Mouse (Mus musculus) large intestine, adult 2 months (tissue): ENCODE measurements at regions not wholly inside any gene's neighbourhood (a gene's known extent, or its start where the extent isn't known, plus 50 kb on each side); places are given as distances from the start of the nearest gene placed in this dataset.

Experiments
- DNase-seq: peaks from one replicate; pipeline ENCODE4 v3.0.0-alpha.2; 2012; ENCODE audit warnings: low read depth, low spot score
- WGBS: fragments of 180-500 bp; shearing (Covaris S2); methylation state at CpG from one replicate; pipeline ENCODE4 v1.1.7; 2018; 5-methylcytosine and 5-hydroxymethylcytosine counted together

DNA sequence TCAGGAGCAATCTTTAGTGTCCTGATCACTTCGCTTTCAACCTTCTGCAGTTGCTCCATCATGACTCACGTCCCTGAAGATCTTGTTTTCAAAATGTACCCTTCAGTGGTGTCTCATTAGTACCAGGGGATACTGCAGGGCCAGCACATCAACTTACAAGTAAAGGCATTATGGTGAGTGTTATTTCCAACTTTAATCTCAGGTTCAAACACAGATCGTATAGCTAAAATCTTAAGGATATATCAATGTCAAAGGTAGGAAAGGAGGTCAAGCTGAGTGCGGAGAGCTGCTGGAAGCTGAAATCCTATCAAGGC is 687.8 kb upstream of the Nrsn1 start:
- 77% methylated on average over 4 of the region's 4 CpGs for WGBS
- DNase-seq: no peak

DNA sequence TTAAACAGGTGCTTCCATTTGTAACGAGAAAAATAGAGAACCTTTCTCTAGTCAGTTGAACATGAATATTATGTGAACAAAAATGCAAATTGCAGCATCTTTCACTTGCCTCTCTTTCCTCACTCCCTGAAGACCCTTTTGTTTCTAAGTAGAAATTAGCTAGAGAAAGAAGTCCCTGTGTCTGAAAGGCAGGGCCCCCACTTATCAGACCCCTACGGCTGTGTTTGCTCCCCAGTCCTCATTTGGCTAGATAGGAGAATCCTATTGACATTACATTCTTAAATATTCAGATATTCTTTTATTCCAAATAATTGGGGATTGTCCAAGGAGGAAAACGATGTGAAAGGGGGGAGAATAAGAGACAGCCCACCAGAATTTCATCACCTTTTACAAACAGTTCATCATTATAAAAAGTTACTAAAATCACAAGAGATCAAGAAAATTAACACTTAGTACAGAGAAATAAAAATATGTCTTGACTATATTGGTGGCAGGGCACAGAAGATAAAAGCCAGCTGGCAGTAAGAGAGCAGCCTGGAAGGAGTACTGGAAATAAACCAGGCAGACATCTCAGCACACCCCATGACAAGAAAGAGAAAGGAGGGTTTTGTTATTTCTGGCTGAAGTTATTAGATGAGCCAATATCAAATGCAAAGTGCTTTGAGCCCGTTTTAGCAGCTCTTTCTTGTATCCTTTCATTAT is 687.3 kb upstream of the Nrsn1 start:
- WGBS: 66% methylated on average over 4 of the region's 4 CpGs
- DNase-seq: no peak

DNA sequence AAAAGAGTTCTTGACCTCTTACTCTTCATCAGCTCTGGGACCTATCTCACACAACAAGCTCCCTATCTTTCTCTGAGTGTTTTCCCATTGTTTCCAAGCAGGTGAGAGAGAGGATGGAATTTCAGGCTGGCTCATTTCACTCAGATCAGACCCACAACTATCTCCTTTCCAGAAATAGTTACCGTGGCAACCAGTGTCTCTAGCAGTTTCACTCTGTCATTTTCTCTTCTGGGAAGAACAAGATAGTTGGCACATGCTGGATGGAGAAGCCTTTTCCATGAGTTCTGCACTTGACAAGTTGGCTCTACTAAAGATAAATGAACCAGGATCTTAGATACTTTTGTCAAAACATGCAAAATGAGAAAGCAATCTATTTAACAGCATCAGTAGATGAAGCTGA is 667.3 kb upstream of the Nrsn1 start:
- 76% methylated on average over 1 of the region's 1 CpGs for WGBS
- no peak for DNase-seq

DNA sequence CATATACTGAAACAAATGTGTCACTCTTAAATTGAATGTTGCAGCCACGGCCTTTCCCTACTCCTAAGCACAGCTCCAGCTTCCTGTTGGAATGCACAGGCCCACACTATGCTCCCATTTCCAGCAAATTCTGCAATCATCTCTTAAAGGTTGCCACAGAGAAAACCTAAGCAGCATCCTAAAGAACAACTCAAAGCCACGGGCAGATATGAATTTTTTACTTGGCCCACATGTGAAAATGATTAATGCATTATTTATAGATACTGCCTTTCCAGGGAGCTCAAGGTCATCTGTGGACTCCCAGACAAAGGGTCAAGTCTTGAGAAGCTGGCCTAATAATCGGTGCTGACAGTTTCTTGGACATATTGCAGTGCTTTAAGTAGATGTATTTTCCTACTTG is 663.5 kb upstream of the Nrsn1 start:
- WGBS: 58% methylated on average over 3 of the region's 3 CpGs
- DNase-seq: no peak

DNA sequence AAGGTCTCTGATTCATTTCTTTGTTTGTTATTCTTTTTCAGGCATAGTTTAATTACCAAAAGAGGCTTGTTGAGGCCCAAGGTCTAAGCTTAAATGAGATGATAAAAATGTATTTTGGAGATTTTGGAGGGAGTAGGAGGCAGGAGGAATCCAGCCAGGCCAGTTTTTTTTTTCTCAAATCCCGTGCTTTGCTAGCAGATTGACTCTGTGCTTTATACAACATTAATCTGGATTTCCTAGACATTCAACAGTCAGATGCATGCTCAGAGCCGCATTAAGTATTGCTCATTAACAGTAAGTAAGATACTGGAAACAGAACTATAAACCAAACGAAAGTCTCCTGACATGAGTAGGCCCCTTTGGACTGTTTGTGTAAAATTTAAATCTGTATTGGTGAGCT is 662.9 kb upstream of the Nrsn1 start:
- no peak for DNase-seq
- WGBS: 58% methylated on average over 3 of the region's 3 CpGs

DNA sequence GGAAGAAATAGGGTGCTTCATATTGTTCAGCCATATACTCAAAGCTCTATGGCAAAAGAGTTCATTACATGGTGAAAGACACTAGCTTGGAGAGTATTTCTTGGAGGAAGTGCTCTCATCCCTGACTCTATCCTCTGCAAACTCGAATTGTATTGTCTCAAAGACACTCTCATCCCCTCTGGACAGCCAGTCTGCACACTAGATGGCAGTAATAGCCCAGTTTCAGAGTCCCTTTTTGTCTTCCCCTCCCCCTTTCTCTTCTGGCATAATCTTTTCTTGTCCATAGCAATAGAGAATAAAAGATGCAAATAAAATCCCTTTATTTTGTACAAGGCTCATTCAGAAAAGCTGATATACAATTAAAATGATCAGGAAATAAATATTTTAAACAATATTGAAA is 662.5 kb upstream of the Nrsn1 start:
- peak; percentile 25 for DNase-seq
- WGBS: 0% methylated on average over 1 of the region's 1 CpGs

DNA sequence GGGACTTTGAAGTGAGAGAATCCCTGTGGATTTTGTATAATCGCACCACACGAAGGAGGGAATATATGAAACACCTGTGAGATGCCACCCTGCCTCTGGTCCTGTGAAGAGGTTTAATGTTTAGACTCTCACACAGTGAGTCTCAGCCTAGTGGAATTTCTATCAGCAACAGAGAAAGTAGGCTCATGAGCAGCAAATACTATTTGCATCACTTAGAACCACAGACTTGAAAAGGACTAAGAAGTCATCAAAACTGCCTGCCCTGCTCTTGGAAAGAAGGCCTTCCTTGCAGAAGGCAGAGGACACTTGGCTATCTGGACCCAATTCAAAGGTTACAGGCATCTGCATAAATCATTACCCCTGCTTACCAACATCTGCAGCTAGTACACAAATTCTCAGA is 662.1 kb upstream of the Nrsn1 start:
- no peak for DNase-seq
- 82% methylated on average over 2 of the region's 2 CpGs for WGBS

DNA sequence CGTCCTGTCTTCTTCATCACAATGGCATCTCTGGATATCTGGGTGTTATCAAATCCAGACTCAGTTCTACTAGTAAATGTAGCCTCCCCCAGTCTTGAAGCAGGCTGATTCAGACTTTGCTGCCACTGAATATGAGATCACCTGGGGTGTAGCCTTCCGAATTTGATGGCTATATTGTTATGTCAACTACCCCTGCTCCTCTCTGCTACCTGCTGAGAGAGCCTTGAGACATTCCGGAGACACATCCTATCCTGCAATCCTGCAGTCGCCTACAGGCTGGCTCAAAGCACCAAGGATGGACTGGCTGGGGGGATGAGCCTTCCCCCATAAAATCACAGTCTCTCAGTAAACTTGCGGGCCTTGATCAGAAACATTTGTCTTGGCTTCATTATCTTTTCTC is 655.4 kb upstream of the Nrsn1 start:
- no peak for DNase-seq
- WGBS: 93% methylated on average over 5 of the region's 5 CpGs

DNA sequence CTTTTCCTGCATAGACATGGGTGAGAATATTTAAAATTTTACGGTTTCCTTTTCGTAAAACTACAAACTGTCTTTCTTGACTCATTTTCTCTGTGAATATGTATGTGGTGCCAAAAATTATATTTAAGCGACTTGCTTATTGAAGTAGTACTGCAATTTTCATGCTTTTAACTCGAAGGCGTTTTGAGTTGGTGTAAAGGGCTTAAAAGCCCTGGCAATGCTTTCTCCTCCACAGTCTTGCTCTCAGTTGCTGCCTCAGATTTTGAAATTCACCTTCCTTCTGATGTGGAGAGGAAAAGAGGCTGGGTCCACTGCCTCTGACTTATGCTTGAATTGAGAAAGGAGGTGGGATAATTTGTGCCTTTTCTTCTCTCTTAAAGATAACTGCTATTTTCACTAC is 629.6 kb upstream of the Nrsn1 start:
- WGBS: 85% methylated on average over 5 of the region's 5 CpGs

DNA sequence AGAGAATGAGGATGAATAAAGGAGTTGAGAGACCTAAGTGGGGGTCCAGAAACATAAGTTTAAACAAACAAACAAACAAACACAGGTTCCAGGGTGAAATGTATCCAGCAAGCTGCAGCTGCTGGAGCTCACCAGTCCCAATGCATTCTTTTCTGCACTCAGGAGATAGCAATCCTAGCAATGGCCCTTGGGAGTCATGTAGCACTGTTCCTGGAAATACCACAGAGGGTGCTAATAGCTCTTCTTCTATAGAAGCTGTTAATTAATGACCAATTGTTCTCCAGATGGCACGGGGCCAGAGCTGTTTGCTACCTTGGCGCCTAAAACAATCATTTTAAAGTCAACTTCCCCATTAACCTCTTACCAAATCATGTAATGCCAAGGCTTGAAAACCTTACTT is 622.8 kb upstream of the Nrsn1 start:
- DNase-seq: no peak
- WGBS: 28% methylated on average over 2 of the region's 2 CpGs

More for the DNA sequence above, 629.6 kb upstream of the Nrsn1 start:
- DNase-seq: no peak

DNA sequence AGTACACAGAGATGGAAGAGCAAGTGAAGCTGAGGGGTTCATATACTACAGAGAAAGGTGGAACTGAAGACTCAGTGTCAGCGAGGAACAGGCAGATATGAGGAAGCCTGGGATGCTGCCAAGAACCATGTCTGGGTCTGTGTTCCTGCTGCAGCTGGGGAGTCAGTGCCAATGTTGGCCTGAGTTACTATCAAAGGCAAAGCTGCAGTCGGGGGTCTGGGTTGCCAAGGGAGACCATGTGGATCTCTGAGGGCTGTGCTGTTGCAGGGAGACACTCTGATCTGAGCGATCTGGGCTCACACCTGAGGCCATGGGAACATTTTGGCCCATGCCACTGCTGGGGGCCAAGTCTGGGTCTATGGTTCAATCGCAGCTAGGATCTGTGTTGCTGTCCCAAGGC is 612.5 kb upstream of the Nrsn1 start:
- 80% methylated on average over 4 of the region's 4 CpGs for WGBS
- no peak for DNase-seq

DNA sequence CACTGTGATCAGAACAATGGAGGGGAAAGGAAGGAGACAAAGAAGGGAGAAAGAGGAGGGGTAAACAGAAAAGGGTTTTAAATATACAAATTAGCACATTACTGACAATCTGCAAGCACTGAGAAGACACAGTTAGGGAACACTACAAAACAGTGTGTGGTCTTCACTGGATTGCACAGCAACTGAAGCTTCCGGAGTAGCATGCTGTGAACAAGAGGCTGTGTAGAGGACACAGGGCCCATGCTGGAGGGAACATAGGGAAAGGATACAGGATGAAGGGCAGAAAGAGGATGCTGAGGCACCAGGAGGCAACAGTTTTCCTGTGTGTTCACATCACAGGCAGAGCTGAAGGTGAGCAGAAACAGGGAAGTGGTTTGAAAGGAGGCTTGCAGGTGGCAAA is 598.6 kb upstream of the Nrsn1 start:
- no peak for DNase-seq
- 97% methylated on average over 1 of the region's 1 CpGs for WGBS

DNA sequence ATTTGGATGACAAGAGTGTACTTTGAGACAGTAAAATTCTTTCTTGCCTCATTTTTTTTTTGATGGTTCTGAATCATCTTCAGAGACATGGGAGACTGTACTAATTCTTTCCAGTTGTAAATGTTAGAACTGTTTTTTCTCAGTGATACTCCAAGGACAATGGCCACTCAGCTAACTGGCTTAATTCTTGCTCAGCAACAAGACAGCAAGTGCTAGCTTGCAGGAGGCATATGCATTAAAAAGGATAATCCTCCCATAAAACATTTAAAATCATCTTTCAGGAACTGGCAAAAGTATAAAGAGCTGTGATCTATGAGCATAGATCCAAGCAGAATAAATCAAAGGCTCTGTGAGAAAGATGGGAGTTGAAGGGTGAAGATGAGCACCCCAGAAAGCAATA is 587.9 kb upstream of the Nrsn1 start:
- DNase-seq: no peak

DNA sequence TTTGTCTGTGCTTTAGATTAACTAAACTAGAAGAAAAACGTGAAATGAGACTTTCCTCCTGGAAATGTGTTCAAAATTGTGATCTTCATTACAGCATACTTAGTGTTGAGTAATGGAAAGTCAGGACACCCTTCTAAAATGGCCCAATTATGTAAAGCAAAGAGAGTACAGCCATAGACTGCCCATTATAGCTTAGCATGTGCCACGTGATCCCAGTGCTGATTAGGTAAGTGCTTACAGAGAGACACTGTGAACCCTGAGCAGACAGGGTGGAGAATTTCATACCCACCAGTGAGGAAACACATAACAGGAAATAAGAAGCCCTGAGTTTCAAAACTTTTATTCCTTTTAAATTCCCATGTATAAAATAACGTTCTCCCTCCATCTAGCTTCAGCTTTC is 587.3 kb upstream of the Nrsn1 start:
- WGBS: 46% methylated on average over 3 of the region's 3 CpGs
- no peak for DNase-seq

DNA sequence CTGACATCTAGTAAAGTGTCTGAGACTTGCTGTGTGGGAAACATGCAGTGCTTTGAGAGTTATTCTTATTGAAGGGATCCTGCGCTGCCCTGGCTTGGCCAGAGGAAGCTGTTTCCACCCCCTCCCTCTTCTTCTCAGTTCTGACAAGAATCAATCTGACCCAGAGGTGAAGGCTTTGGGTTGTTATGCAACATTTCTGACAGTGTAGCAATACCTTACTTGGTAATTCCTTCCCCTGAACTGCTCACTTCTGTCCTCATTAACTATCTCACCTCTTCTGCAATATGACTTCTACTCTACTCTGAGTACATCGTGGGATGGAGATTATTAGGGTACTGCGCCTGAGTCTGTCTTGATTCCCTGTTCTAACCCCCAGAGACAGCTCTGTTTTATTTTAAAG is 586.8 kb upstream of the Nrsn1 start:
- no peak for DNase-seq

DNA sequence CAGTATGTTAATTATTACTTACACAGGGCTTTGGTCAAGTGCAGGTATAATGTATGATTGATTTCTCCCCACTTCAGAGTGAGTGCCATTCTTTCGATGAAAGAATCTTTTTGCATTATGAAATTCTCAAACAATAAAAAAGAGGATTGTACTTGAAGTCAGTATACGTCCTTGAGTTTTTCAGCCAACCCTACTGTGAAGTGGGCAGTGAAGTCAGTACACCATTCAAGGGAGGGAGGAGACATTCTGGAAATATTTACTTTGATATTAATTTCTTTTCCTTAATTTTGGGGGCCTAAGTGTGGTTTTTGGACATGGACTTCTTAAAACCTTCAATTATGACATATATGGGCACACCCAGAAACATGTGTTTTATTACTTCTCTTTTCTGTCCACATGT is 586.2 kb upstream of the Nrsn1 start:
- DNase-seq: no peak
- WGBS: 82% methylated on average over 2 of the region's 2 CpGs

More for the DNA sequence above, 586.8 kb upstream of the Nrsn1 start:
- 80% methylated on average over 3 of the region's 3 CpGs for whole genome bisulfite sequencing

DNA sequence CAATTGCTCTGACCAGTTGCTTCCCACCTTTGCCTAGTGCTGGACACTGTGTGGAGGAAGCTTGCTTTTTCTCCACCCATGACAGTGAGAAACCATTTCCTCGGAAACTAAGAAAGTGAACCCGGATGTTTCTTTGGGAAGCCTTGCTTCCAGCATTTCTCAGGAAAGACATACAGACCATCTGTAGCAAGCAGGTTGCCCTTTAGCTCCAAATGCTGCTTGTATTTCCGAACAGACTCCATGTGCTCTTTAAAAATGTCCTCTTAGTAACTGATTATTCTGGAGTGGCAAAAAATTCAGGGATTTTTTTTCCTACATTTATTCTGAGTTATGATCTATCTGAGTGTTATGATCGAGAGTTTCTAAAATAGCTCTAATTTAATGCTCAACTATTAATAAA is 577.9 kb upstream of the Nrsn1 start:
- 81% methylated on average over 4 of the region's 4 CpGs for WGBS
- DNase-seq: no peak

DNA sequence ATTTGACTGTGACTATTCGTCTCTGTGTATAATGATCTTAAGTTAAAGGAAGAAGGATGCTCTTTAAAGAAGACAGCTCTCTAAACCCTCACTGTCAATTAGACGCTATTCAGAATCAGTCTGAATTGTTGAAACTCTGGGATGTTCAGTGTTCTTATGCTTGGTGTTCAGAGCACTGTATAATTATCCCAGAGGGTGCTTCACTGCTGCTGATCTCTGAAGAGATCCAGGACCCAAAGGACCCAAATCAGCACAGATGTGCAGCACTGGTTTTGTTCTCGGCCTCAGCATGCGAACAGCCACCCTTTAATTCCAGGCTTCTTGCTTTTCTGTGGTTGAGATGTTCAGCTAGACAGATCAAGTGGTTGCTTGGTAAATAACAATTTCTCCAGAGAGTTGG is 567.9 kb upstream of the Nrsn1 start:
- DNase-seq: no peak
- WGBS: 83% methylated on average over 4 of the region's 4 CpGs

DNA sequence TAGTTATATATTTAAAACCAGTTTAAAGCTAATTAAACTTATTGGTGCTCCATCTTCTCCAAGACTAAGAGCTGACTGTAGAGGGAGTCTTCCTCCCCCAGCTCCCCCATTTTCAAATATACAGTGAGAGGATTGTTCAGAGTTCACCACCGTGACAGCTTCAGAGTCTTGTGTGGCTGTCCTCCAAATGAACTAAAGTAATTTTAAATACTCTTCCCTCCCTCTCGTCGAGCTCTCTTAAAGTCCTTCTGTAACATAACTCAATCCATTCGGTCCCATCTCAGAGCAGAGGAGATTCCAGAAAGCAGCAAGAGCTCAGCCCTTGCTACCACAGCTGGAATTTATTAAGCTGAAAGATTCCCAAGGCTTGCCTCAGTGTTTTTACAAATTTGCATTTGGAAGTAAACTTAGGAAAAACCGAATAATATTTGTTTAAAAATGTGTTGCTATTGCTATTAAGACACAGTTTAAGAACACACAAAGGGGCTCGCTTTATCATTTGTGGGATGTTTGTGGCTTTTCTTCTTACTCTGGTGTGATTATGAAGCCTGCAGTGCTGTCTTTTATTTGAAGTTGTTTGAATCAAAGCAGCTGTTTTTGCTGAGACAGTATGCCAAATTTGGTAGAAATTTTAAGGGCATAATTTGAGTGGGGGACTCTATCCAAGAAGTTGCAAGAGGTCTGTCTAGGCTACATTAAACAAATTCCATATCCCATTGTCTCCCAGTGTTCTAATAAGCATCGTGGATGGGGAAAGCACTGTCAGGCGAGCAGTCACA is 559.0 kb upstream of the Nrsn1 start:
- DNase-seq: no peak
- WGBS: 59% methylated on average over 8 of the region's 8 CpGs

DNA sequence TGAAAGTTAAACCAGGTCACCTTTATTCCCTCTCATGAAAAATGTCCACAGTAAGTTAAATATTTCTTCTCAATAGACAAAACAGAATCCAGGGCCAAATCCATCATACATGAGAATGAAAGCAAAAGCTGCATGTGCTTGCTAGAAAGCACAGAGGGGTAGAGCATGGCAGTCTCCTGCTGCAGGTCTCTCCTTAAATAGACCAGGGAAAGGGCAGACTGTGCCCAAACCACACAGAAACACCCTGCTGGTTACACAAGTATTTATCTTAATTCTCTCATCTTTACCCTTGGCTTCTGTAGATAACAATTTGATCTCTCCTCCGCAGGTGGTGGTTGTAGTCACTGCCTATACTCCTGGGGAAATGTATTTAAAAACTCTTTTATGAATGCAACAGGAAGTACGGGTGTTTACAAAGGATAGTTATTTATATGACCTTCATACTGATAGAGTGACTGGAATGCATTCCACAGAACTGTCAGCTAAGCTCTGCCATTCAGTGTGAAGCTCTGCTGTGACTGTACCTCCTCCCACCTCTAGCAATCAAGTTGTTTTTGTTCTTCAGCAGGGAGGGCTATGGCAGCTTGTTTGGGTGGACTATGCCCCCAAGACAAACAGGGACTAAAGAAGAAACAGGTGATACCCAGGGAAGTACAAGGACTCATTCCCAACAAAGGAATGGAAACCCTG is 538.4 kb upstream of the Nrsn1 start:
- 25% methylated on average over 2 of the region's 2 CpGs for WGBS
- no peak for DNase-seq

DNA sequence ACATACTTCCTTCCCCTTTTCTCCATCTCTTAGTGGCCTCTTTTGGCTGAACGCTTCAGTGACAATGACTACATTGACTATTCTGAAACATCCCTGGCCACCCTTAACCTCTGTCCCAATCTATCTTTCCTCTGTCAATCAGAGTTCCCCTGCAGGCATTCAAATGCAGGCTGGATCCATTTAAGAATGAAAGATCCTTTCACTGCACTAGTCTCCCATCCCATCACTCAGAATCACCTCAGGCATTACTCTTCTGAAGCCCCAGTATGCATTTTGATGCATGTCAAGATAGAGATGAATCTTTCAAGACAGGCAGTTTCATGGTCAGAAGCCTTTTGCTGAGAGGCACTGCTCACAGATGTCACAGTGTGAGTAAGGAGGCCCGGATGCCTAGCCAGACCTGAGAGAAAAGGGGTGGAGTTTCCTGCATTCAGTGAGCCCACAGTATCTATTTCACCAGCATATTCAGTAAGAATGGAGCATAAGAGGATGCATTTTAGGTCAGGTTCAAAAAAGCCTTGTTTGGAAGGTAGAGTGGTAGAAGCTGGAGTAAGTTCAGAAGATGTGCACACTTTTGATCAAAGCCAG is 523.0 kb upstream of the Nrsn1 start:
- no peak for DNase-seq
- WGBS: 66% methylated on average over 2 of the region's 2 CpGs
